Mouse (Mus musculus) CH12.LX (cell line): ENCODE data around the gene Tufm. TPM values are rescaled to one million over a fixed set of nuclear protein-coding genes. Genes with fewer than 3 reads are reported as not detected.

Experiments used
- DNase-seq: peaks from one replicate; pipeline ENCODE4 v3.0.0-alpha.2; 2013; ENCODE audit errors: extremely low read depth
- H3K27ac ChIP-seq: 2 replicates; pipeline ENCODE4 v1.5.1; 2012; ENCODE audit warnings: low read depth, mild to moderate bottlenecking, control low read depth, moderate library complexity; ENCODE audit not compliant: insufficient read depth
- H3K27me3 ChIP-seq: replicated peaks from 2 replicates; pipeline ENCODE3; 2012; ENCODE audit warnings: inconsistent platforms
- H3K36me3 ChIP-seq, 2 experiments: replicated peaks in 1 of 2; 2 replicates each; pipeline versions ENCODE3 to v1.6.1; 2012; ENCODE audit warnings: inconsistent platforms in 1 of 2, low read length in 1 of 2, mild to moderate bottlenecking in 1 of 2, mixed read lengths in 1 of 2, moderate library complexity in 1 of 2; ENCODE audit not compliant: control insufficient read depth in 1 of 2, insufficient read depth in 1 of 2
- H3K4me1 ChIP-seq, 2 experiments: 2 replicates each; pipeline ENCODE4 v1.6.1; 2012; ENCODE audit warnings: inconsistent platforms in 1 of 2, moderate library complexity in 1 of 2; ENCODE audit not compliant: insufficient read depth in 2 of 2, control insufficient read depth in 1 of 2
- H3K4me2 ChIP-seq: 2 replicates; pipeline ENCODE4 v1.6.1; 2012; ENCODE audit warnings: low read depth, mild to moderate bottlenecking, control low read depth; ENCODE audit not compliant: poor library complexity, insufficient read depth, severe bottlenecking
- H3K4me3 ChIP-seq, 3 experiments: fragments of 150-350 bp in 1 of 3; sonication (generic) in 1 of 3; replicated peaks in 1 of 3; 2 replicates each; pipeline versions ENCODE3 to v1.5.1; 2011 to 2012; ENCODE audit warnings: low read depth in 2 of 3, low read length in 2 of 3, mild to moderate bottlenecking in 2 of 3, moderate library complexity in 2 of 3, control low read depth in 1 of 3, improper control_type of control experiment in 1 of 3, inconsistent platforms in 1 of 3, mixed read lengths in 1 of 3; ENCODE audit not compliant: poor library complexity in 1 of 3
- H3K79me2 ChIP-seq: replicated peaks from 2 replicates; pipeline ENCODE4 v1.6.1; 2012; ENCODE audit warnings: mild to moderate bottlenecking, moderate library complexity; ENCODE audit not compliant: control insufficient read depth, poor library complexity, insufficient read depth, severe bottlenecking; ENCODE audit errors: extremely low read depth
- H3K9ac ChIP-seq: 2 replicates; pipeline ENCODE4 v1.6.1; 2012; ENCODE audit warnings: low read depth, mild to moderate bottlenecking, control low read depth, moderate library complexity; ENCODE audit not compliant: insufficient read depth
- H3K9me3 ChIP-seq: replicated peaks from 2 replicates; pipeline ENCODE3; 2012; ENCODE audit warnings: low read length, inconsistent platforms, mixed read lengths
- CHD1 ChIP-seq: IDR thresholded peaks from 2 replicates; pipeline ENCODE4 v1.6.1; 2012; ENCODE audit warnings: low read depth, low read length, improper control_type of control experiment, inconsistent platforms
- CHD2 ChIP-seq: IDR thresholded peaks from 2 replicates; pipeline ENCODE4 v1.6.1; 2011; ENCODE audit warnings: low read length, improper control_type of control experiment
- CTCF ChIP-seq, 2 experiments: IDR thresholded peaks in 1 of 2; conservative IDR thresholded peaks in 1 of 2; 2 replicates each; pipeline ENCODE4 v1.5.1; 2011 to 2012; ENCODE audit warnings: low read depth in 2 of 2, low read length in 2 of 2, improper control_type of control experiment in 1 of 2, inconsistent platforms in 1 of 2, mild to moderate bottlenecking in 1 of 2, moderate library complexity in 1 of 2
- ELF1 ChIP-seq: IDR thresholded peaks from 2 replicates; pipeline ENCODE4 v1.6.1; 2014; ENCODE audit warnings: low read depth, mild to moderate bottlenecking, inconsistent platforms, low read length, improper control_type of control experiment
- HCFC1 ChIP-seq: IDR thresholded peaks from 2 replicates; pipeline ENCODE4 v1.6.1; 2012; ENCODE audit warnings: low read depth, mild to moderate bottlenecking, inconsistent platforms, low read length, improper control_type of control experiment
- IRF4 ChIP-seq: IDR thresholded peaks from 2 replicates; pipeline ENCODE4 v1.6.1; 2014; ENCODE audit warnings: low read depth, mild to moderate bottlenecking, inconsistent platforms, low read length, improper control_type of control experiment
- JUN ChIP-seq: IDR thresholded peaks from 2 replicates; pipeline ENCODE4 v1.6.1; 2011; ENCODE audit warnings: low read depth, mild to moderate bottlenecking, low read length, improper control_type of control experiment, moderate library complexity; ENCODE audit not compliant: insufficient read depth
- JUND ChIP-seq: conservative IDR thresholded peaks from 2 replicates; pipeline ENCODE4 v1.6.1; 2011; ENCODE audit warnings: low read depth, low read length, improper control_type of control experiment
- MAFK ChIP-seq: IDR thresholded peaks from 2 replicates; pipeline ENCODE4 v1.6.1; 2011; ENCODE audit warnings: low read length, improper control_type of control experiment; ENCODE audit not compliant: insufficient replicate concordance
- MAX ChIP-seq: IDR thresholded peaks from 2 replicates; pipeline ENCODE4 v1.6.1; 2011; ENCODE audit warnings: low read length, improper control_type of control experiment
- MXI1 ChIP-seq: IDR thresholded peaks from 2 replicates; pipeline ENCODE4 v1.6.1; 2011; ENCODE audit warnings: mild to moderate bottlenecking, low read depth, low read length, improper control_type of control experiment
- NRF1 ChIP-seq: IDR thresholded peaks from 2 replicates; pipeline ENCODE4 v1.6.1; 2014; ENCODE audit warnings: low read depth, mild to moderate bottlenecking, inconsistent platforms, low read length, improper control_type of control experiment, moderate library complexity
- POLR2A ChIP-seq: IDR thresholded peaks from 2 replicates; pipeline ENCODE4 v1.6.1; 2011; ENCODE audit warnings: low read depth, mild to moderate bottlenecking, improper control_type of control experiment, low read length
- RAD21 ChIP-seq: IDR thresholded peaks from 2 replicates; pipeline ENCODE4 v1.6.1; 2011; ENCODE audit warnings: low read depth, mild to moderate bottlenecking, low read length, improper control_type of control experiment, moderate library complexity
- RCOR1 ChIP-seq: conservative IDR thresholded peaks from 2 replicates; pipeline ENCODE4 v1.6.1; 2012; ENCODE audit warnings: low read depth, mild to moderate bottlenecking, inconsistent platforms, low read length, improper control_type of control experiment
- SIN3A ChIP-seq: IDR thresholded peaks from 2 replicates; pipeline ENCODE4 v1.6.1; 2012; ENCODE audit warnings: low read length, improper control_type of control experiment, inconsistent platforms
- TBP ChIP-seq: conservative IDR thresholded peaks from 2 replicates; pipeline ENCODE4 v1.6.1; 2011; ENCODE audit warnings: low read depth, low read length, improper control_type of control experiment
- TCF12 ChIP-seq: IDR thresholded peaks from 2 replicates; pipeline ENCODE4 v1.6.1; 2014; ENCODE audit warnings: low read depth, mild to moderate bottlenecking, inconsistent platforms, low read length, improper control_type of control experiment
- UBTF ChIP-seq: IDR thresholded peaks from 2 replicates; pipeline ENCODE4 v1.6.1; 2012; ENCODE audit warnings: low read depth, mild to moderate bottlenecking, inconsistent platforms, low read length, improper control_type of control experiment, moderate library complexity
- ZKSCAN1 ChIP-seq: IDR thresholded peaks from 2 replicates; pipeline ENCODE4 v1.6.1; 2012; ENCODE audit warnings: low read depth, inconsistent platforms, low read length, improper control_type of control experiment, borderline replicate concordance
- ZMIZ1 ChIP-seq: IDR thresholded peaks from 2 replicates; pipeline ENCODE4 v1.6.1; 2012; ENCODE audit warnings: low read depth, mild to moderate bottlenecking, inconsistent platforms, low read length, improper control_type of control experiment
- dilution Hi-C: fragments of 300-500 bp; cut with MboI; formaldehyde crosslinking; loops from 2 replicates; pipeline ENCODE4 v1.14.3; 2020; ENCODE audit warnings: low sequenced_read_pairs; ENCODE audit not compliant: extremely low pct_unique_long_range_greater_than_20kb, extremely low pct_ligation_motif_present
- in situ Hi-C: fragments of 300-500 bp; cut with MboI; formaldehyde crosslinking; loops from 3 replicates; pipeline ENCODE4 v1.14.3; 2019; ENCODE audit warnings: low sequenced_read_pairs, low pct_ligation_motif_present, low pct_unique_long_range_greater_than_20kb, mixed read lengths
- polyA plus RNA-seq: library from polyadenylated mRNA; unstranded; fragments of >175 nt; gene quantifications from 2 replicates; pipeline ENCODE4 v1.2.1, GENCODE M21; 2012; ENCODE audit warnings: low read depth; ENCODE audit not compliant: insufficient read length
- total RNA-seq, 2 experiments: library from RNA; depleted of rRNA; stranded (reverse); fragments of 300-350 nt in 1 of 2; fragments of >200 nt in 1 of 2; gene quantifications; 2 replicates each; pipeline ENCODE4 v1.2.3; 2012 to 2014

The Tufm gene
- total and polyA plus RNA-seq, 3 experiments, result 115 to 219 (median 156) TPM

DNA sequence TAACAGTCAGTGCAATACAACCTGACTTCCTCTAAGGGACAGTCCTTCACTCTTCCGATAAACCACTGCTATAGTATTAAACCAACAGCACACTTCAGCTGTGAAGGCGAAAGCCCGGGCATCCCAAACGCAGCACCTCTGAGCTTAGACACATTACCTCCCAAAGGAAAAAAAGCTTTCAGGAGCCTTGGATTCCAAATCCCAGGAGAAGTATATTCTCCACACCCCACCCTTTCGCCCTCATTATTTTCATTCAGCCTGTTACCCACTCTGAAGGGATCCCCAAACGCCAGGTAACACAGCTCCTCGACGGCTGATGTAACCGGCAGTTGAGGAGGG lies 14.5 kb downstream of the Tufm start:
- TF ChIP-seq MXI1 (no peak), TCF12 (no peak), ELF1 (no peak), SIN3A (no peak), JUND (no peak), ZMIZ1 (no peak), RCOR1 (no peak), MAX (no peak), JUN (no peak)
- peaks cover 42% of the 10 kb centered on the region for H3K79me2 ChIP-seq
- H3K9me3 ChIP-seq, result no peaks in the 10 kb centered on the region
- H3K4me2 ChIP-seq, result no peak overlapping the region
- H3K9ac ChIP-seq, result peak overlapping the region; percentile 97
- dilution Hi-C loops (no loop called here), in situ Hi-C loops (no loop called here)
- H3K4me3 ChIP-seq, result peak overlapping the region; percentile 74 to 100 (median 91)
- peaks cover 41 to 46% of the 10 kb centered on the region in 2 experiments for H3K36me3 ChIP-seq
- no peak for DNase-seq
- no peaks in the 10 kb centered on the region for H3K27me3 ChIP-seq
- peaks cover 8 to 48% of the 10 kb centered on the region in 2 experiments for H3K4me1 ChIP-seq
- H3K27ac ChIP-seq, result peak overlapping the region; percentile 98

DNA sequence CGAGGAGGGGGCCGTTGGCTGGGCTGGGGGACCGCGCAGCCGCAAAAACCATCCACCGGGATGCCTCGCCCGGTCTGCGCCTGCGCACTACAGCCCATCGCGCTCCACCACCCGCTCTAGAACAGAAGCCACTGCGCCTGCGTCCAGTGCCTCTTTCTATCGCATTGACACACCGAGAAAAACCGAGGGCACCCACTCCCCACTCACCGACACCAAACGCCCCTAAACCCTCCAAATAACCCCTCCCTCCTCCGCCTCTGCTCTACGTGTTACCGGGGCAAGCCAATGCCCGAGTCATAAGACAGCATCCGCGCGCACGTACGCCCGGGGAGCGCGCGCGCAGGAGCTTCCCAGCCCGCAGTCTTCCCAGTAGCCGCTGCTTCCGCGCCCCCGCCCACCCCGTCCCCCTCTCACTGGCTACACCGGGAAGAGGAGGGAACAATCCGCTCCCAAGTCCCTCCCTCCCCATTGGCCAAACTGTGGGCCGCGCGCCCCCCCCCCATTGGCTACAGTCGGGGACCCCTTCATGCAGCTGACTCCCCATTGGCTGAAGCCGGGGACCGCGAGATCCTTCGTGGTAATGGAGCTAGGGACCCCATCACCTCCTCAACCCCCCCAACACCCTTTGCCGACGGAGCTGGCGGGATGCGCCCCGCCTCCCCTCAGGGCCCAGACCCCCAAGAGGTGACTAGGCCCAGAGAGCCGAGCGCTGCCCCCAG lies 15.0 kb downstream of the Tufm start:
- dilution Hi-C loops (no loop called here), in situ Hi-C loops (no loop called here)
- Histone ChIP-seq H3K4me1 (peaks cover 8 to 45% of the 10 kb centered on the region in 2 experiments), H3K27ac (peak overlapping the region; percentile 98), H3K9ac (peak overlapping the region; percentile 97), H3K27me3 (no peaks in the 10 kb centered on the region), H3K4me2 (no peak overlapping the region), H3K9me3 (no peaks in the 10 kb centered on the region), H3K4me3 (peak overlapping the region; percentile 74 to 100 (median 91)), H3K79me2 (peaks cover 40% of the 10 kb centered on the region), H3K36me3 (peaks cover 39 to 41% of the 10 kb centered on the region in 2 experiments)
- TF ChIP-seq POLR2A, result peak; percentile 71
- TF ChIP-seq CTCF (conservative IDR thresholded peaks at IDR 0.05 in 1 of 2, IDR thresholded peaks at IDR 0.05 in 1 of 2; ENCODE audit: low read depth in 2 of 2, low read length in 2 of 2), result no peak
- TF ChIP-seq TBP, result peak; percentile 66; the same call in 1 of the 2 replicates
- peak; percentile 94 for DNase-seq

DNA sequence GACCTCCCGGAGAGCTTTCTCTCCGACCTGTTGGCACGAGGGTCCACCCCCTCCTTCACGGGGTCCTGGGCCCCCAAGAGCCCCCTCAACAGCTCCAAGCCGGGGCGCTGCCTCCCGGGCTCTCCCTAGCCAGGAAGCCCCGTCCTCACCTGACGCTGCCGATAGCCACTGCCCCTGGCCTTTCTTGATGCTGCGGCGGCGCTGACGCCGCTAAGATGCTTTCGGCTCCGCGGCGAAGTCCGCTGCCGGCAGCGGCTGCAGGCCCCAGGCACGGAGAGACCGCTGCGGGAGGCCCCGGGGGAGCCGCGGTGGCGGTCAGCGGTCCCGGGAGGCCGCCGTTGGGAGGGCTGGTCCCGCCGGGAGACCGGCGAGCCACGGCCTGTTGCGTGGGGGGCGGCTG lies 15.6 kb downstream of the Tufm start:
- H3K27me3 ChIP-seq, result no peaks in the 10 kb centered on the region
- H3K27ac ChIP-seq, result peak overlapping the region; percentile 98
- peaks cover 35% of the 10 kb centered on the region for H3K79me2 ChIP-seq
- peaks cover 33 to 35% of the 10 kb centered on the region in 2 experiments for H3K36me3 ChIP-seq
- no peak for DNase-seq
- dilution Hi-C loops (no loop called here), in situ Hi-C loops (no loop called here)
- H3K4me2 ChIP-seq, result no peak overlapping the region
- H3K9me3 ChIP-seq, result no peaks in the 10 kb centered on the region
- H3K9ac ChIP-seq, result peak overlapping the region; percentile 97
- TF ChIP-seq JUND (no peak), HCFC1 (no peak), RAD21 (no peak), CHD1 (no peak; the same call in 1 of the 2 replicates), UBTF (no peak; the same call in 1 of the 2 replicates), ELF1 (no peak), MAFK (no peak), NRF1 (no peak), CHD2 (no peak), ZKSCAN1 (no peak), TBP (no peak), SIN3A (no peak; the same call in 1 of the 2 replicates), IRF4 (no peak)
- H3K4me3 ChIP-seq, result peak overlapping the region; percentile 74 to 100 (median 91)
- H3K4me1 ChIP-seq, result peaks cover 8 to 39% of the 10 kb centered on the region in 2 experiments
